Mouse (Mus musculus) hindbrain, embryonic 10.5 days (tissue): ENCODE data around the gene Bfsp1. TPM values are rescaled to one million over a fixed set of nuclear protein-coding genes. Genes with fewer than 3 reads are reported as not detected.

Source experiments
- DNase-seq: peaks from one replicate; pipeline ENCODE4 v3.0.0-alpha.2; 2017; ENCODE audit warnings: low spot score
- H3K27ac ChIP-seq: fragments of 300-500 bp; sonication (generic); 2 replicates; pipeline ENCODE4 v1.5.1; 2016; ENCODE audit warnings: mild to moderate bottlenecking, moderate library complexity
- H3K27me3 ChIP-seq: fragments of 300-500 bp; sonication (generic); 2 replicates; pipeline ENCODE4 v1.6.1; 2016; ENCODE audit warnings: mild to moderate bottlenecking; ENCODE audit not compliant: poor library complexity, insufficient read depth, severe bottlenecking
- H3K36me3 ChIP-seq: fragments of 300-500 bp; sonication (generic); 2 replicates; pipeline ENCODE4 v1.6.1; 2016; ENCODE audit warnings: mild to moderate bottlenecking, moderate library complexity
- H3K4me1 ChIP-seq: fragments of 300-500 bp; sonication (generic); replicated peaks from 2 replicates; pipeline ENCODE4 v1.6.1; 2016; ENCODE audit warnings: mild to moderate bottlenecking
- H3K4me3 ChIP-seq: fragments of 300-500 bp; sonication (generic); 2 replicates; pipeline ENCODE4 v1.5.1; 2016; ENCODE audit warnings: mild to moderate bottlenecking, moderate library complexity
- H3K9me3 ChIP-seq: fragments of 300-500 bp; sonication (generic); 2 replicates; pipeline ENCODE4 v1.6.1; 2016; ENCODE audit warnings: mild to moderate bottlenecking, moderate library complexity
- WGBS: fragments of 180-500 bp; shearing (Covaris S2); methylation state at CpG from one replicate; pipeline ENCODE4 v1.1.7; 2016; 5-methylcytosine and 5-hydroxymethylcytosine counted together
- polyA plus RNA-seq: library from polyadenylated mRNA; unstranded; fragments of >200 nt; fragmentation: Nextera tagmentation; extraction: Ambion mirVana; gene quantifications from 2 replicates; pipeline ENCODE4 v1.2.1, GENCODE M21; 2016

The Bfsp1 gene
- polyA plus RNA-seq, 1 experiment from 2014 or later = 1.0 TPM

DNA sequence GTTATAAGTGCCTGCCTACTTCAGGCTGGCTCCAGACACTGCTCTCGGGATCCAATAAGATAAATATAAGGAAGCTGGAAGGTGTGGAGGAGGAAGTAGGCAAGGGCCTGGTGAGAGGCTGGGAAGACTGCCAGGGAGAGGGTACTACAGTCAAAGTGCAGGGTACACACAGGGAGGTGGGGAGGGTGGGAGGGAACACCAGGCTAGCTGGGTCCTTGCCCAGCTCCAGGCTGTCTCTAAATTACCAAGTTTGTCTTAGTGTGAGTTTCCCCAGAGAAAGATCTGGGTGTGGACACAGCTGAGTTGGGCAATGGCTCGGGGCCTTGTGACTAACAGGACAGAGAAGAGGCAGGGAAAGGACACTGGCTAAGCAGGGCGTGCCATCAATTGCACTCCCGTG, 16.2 kb downstream of the Bfsp1 start:
- no peaks in the 10 kb centered on the region for H3K4me1 ChIP-seq
- H3K9me3 ChIP-seq = no peaks in the 10 kb centered on the region
- 77% methylated on average over 4 of the region's 4 CpGs for WGBS
- H3K4me3 ChIP-seq = no peak overlapping the region
- no peaks in the 10 kb centered on the region for H3K36me3 ChIP-seq
- no peak for DNase-seq
- H3K27ac ChIP-seq = no peak overlapping the region; the same call in 1 of the 2 replicates
- H3K27me3 ChIP-seq = no peaks in the 10 kb centered on the region

- Histone ChIP-seq H3K27ac (no peak overlapping the region), H3K36me3 (no peaks in the 10 kb centered on the region), H3K9me3 (no peaks in the 10 kb centered on the region), H3K4me3 (no peak overlapping the region), H3K4me1 (no peaks in the 10 kb centered on the region), H3K27me3 (no peaks in the 10 kb centered on the region)
- no peak for DNase-seq
- 79% methylated on average over 5 of the region's 5 CpGs for WGBS
These were observed 18.2 kb downstream of the Bfsp1 start for GRCm38 (mm10) chr2:143844779-143845178.

GRCm38 (mm10) chr2:143841536-143841935, 21.4 kb downstream of the Bfsp1 start:
- H3K27me3 ChIP-seq = no peaks in the 10 kb centered on the region
- WGBS = 80% methylated on average over 7 of the region's 7 CpGs

DNA sequence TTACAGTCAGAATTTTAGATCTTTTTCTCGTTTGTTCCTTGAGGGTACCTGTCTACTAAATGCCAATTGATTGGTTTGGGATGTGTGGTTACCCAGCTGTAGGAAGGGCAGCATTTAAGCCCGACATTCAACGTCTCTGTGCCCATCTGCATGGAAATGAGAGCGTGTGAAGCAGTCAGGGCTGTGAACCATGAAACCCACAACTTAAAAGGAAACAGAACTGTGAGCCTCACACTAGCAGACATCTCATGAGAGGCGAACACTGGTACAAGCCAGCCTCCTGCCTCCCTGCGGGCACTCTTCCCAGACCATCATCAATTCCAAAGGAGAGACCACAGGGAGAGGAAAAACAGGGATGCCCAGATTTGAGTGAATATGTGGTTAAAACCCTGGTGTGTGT, 22.1 kb downstream of the Bfsp1 start:
- no peaks in the 10 kb centered on the region for H3K9me3 ChIP-seq
- no peak overlapping the region for H3K4me3 ChIP-seq
- DNase-seq = no peak
- H3K27ac ChIP-seq = no peak overlapping the region
- H3K36me3 ChIP-seq = no peaks in the 10 kb centered on the region
- H3K4me1 ChIP-seq = peaks cover 3% of the 10 kb centered on the region; the same call in 1 of the 2 replicates
- no peaks in the 10 kb centered on the region for H3K27me3 ChIP-seq
- WGBS = 83% methylated on average over 6 of the region's 6 CpGs

More at GRCm38 (mm10) chr2:143841536-143841935, 21.4 kb downstream of the Bfsp1 start:
- H3K4me1 ChIP-seq = peaks cover 3% of the 10 kb centered on the region; the same call in 1 of the 2 replicates
- no peaks in the 10 kb centered on the region for H3K9me3 ChIP-seq
- H3K36me3 ChIP-seq = no peaks in the 10 kb centered on the region
- H3K27ac ChIP-seq = no peak overlapping the region
- no peak for DNase-seq
- no peak overlapping the region for H3K4me3 ChIP-seq

- Histone ChIP-seq H3K4me3 (no peak overlapping the region), H3K27ac (no peak overlapping the region), H3K9me3 (no peaks in the 10 kb centered on the region), H3K36me3 (no peaks in the 10 kb centered on the region), H3K4me1 (peaks cover 4% of the 10 kb centered on the region), H3K27me3 (no peaks in the 10 kb centered on the region)
- WGBS = 89% methylated on average over 2 of the region's 2 CpGs
- no peak for DNase-seq
These were observed 23.5 kb downstream of the Bfsp1 start for GRCm38 (mm10) chr2:143839458-143839857.

DNA sequence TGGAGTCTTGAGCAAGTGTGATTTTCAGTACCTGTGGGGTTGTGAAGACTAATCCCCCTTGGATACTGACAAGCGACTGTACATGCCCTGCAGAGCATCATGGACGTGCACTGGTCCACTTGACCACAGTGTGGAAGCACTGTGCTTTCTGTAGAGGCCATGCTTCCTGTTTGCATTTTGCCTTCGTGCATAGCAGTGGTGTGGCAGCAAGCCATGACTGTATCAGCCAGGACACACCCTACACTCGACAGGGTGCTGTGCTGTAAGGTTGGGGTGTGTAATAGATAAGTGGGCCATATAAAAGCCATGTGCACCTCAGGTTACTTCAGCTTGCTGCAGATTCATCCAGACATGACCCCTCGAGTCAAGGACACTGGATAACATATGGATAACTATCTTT, 24.3 kb downstream of the Bfsp1 start:
- peaks cover 7% of the 10 kb centered on the region for H3K4me1 ChIP-seq
- no peak for DNase-seq
- no peak overlapping the region for H3K4me3 ChIP-seq
- H3K27ac ChIP-seq = no peak overlapping the region
- 76% methylated on average over 5 of the region's 5 CpGs for WGBS
- H3K36me3 ChIP-seq = no peaks in the 10 kb centered on the region
- H3K27me3 ChIP-seq = no peaks in the 10 kb centered on the region
- no peaks in the 10 kb centered on the region for H3K9me3 ChIP-seq

GRCm38 (mm10) chr2:143837291-143837701, 25.7 kb downstream of the Bfsp1 start:
- H3K4me3 ChIP-seq = peak overlapping the region; percentile 40

GRCm38 (mm10) chr2:143835820-143836219, 27.2 kb downstream of the Bfsp1 start:
- no peaks in the 10 kb centered on the region for H3K36me3 ChIP-seq
- H3K27ac ChIP-seq = no peak overlapping the region
- DNase-seq = no peak
- no peaks in the 10 kb centered on the region for H3K27me3 ChIP-seq
- no peaks in the 10 kb centered on the region for H3K9me3 ChIP-seq
- 91% methylated on average over 7 of the region's 7 CpGs for WGBS
- no peak overlapping the region for H3K4me3 ChIP-seq
- peaks cover 7% of the 10 kb centered on the region for H3K4me1 ChIP-seq

More at GRCm38 (mm10) chr2:143837291-143837701, 25.7 kb downstream of the Bfsp1 start:
- no peaks in the 10 kb centered on the region for H3K27me3 ChIP-seq
- no peaks in the 10 kb centered on the region for H3K9me3 ChIP-seq
- DNase-seq = peak; percentile 80
- H3K36me3 ChIP-seq = no peaks in the 10 kb centered on the region
- 2% methylated on average over 8 of the region's 8 CpGs for WGBS
- H3K27ac ChIP-seq = no peak overlapping the region; the same call in 1 of the 2 replicates
- H3K4me1 ChIP-seq = peaks cover 7% of the 10 kb centered on the region

DNA sequence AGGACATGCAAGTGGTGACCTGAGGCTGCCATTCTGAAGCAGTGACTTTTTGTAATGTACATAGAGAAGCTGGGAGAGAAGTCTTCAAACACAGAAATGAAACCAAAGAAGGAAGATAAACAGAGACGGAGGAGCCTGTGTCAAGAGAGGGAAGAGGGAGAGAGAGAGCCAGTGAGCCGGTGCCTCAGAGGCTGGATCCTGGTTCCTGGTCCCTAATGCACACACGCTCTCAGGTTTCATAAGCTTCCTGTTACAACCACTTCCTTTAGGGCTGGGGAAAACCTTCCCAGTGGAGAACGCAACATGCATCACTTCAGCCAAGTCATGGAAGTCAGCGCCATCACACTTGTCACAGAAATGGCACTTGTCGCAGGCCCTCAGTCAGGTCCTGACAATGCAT, 28.9 kb downstream of the Bfsp1 start:
- H3K27me3 ChIP-seq = no peaks in the 10 kb centered on the region
- peaks cover 7% of the 10 kb centered on the region for H3K4me1 ChIP-seq
- no peaks in the 10 kb centered on the region for H3K9me3 ChIP-seq
- DNase-seq = no peak
- H3K27ac ChIP-seq = no peak overlapping the region
- H3K4me3 ChIP-seq = no peak overlapping the region
- 81% methylated on average over 6 of the region's 6 CpGs for WGBS
- 0 out of 2 replicates have a peak, but pooled peaks cover 4% of the 10 kb centered on the region for H3K36me3 ChIP-seq

GRCm38 (mm10) chr2:143832721-143833120, 30.3 kb downstream of the Bfsp1 start:
- Histone ChIP-seq H3K27me3 (no peaks in the 10 kb centered on the region), H3K4me3 (no peak overlapping the region), H3K27ac (no peak overlapping the region), H3K36me3 (0 out of 2 replicates have a peak, but pooled peaks cover 4% of the 10 kb centered on the region), H3K9me3 (no peaks in the 10 kb centered on the region), H3K4me1 (peaks cover 7% of the 10 kb centered on the region)
- 75% methylated on average over 5 of the region's 5 CpGs for WGBS
- no peak for DNase-seq

DNA sequence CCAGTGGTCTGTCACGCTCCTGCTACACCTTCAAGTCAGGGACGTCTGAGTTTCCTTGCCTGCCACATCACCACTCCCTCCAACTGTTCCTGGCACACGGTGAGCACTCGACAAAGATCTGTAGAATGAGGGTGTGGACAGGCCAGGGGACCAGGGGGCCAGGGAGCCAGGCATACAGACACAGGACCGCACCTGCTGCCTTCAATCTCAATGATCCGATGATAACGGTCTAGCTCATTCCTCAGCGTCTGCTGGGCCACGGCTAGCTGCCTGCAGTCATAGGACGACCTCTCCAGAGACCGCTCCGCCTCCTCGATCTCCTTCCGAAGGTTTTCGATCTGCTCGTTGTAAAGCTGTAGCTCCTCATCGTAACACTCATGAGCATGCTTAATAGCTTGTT, 31.3 kb downstream of the Bfsp1 start:
- Histone ChIP-seq H3K27me3 (no peaks in the 10 kb centered on the region), H3K9me3 (no peaks in the 10 kb centered on the region), H3K36me3 (0 out of 2 replicates have a peak, but pooled peaks cover 4% of the 10 kb centered on the region), H3K4me3 (no peak overlapping the region), H3K4me1 (peaks cover 4% of the 10 kb centered on the region; the same call in 1 of the 2 replicates), H3K27ac (no peak overlapping the region)
- WGBS = 79% methylated on average over 17 of the region's 17 CpGs
- DNase-seq = no peak

DNA sequence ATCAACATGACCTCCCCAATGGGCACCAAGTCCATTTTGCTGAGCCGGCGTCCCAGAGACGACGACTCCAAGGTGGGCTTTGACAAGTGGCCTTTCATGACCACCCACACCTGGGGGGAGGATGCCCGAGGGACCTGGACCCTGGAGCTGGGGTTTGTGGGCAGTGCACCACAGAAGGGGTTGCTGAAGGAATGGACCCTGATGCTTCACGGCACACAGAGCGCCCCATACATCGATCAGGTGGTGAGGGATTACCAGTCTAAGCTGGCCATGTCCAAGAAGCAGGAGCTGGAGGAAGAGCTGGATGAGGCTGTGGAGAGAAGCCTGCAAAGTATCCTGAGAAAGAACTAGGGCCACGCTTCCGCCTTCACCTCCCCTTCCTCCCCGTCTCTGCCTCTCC, 49.5 kb downstream of the Bfsp1 start:
- no peaks in the 10 kb centered on the region for H3K9me3 ChIP-seq
- H3K4me3 ChIP-seq = no peak overlapping the region
- no peaks in the 10 kb centered on the region for H3K27me3 ChIP-seq
- WGBS = 91% methylated on average over 11 of the region's 11 CpGs
- H3K27ac ChIP-seq = no peak overlapping the region
- DNase-seq = no peak
- H3K4me1 ChIP-seq = no peaks in the 10 kb centered on the region
- no peaks in the 10 kb centered on the region for H3K36me3 ChIP-seq

- Histone ChIP-seq H3K4me1 (no peaks in the 10 kb centered on the region), H3K36me3 (no peaks in the 10 kb centered on the region), H3K9me3 (no peaks in the 10 kb centered on the region), H3K27ac (no peak overlapping the region), H3K4me3 (no peak overlapping the region), H3K27me3 (no peaks in the 10 kb centered on the region)
- WGBS = 69% methylated on average over 4 of the region's 4 CpGs
- DNase-seq = no peak
These were observed 50.7 kb downstream of the Bfsp1 start for GRCm38 (mm10) chr2:143812262-143812661.

DNA sequence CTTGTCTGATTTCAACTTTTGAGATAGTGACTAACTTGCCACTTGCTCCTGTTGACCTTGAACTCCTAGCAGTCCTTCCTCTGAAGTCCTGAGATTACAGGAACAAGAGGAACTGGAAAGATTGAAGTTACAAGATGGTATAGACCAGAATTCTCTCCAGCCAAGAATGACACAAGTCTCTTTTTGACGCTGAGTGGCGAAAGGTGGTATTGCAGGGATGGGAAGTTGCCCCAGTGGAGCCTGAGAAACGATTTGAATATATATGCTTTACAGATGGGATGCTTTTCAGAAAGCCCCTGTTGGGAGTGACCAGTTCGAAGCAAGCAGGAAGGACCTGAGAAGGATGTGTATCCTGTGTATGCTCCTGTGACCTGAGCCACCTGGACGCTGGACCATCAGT, 54.2 kb downstream of the Bfsp1 start:
- H3K9me3 ChIP-seq = peaks cover 4% of the 10 kb centered on the region; the same call in 1 of the 2 replicates
- no peaks in the 10 kb centered on the region for H3K36me3 ChIP-seq
- H3K4me1 ChIP-seq = peaks cover 10% of the 10 kb centered on the region; the same call in 1 of the 2 replicates
- no peak for DNase-seq
- no peak overlapping the region for H3K27ac ChIP-seq
- H3K27me3 ChIP-seq = no peaks in the 10 kb centered on the region
- WGBS = 74% methylated on average over 5 of the region's 5 CpGs
- no peak overlapping the region for H3K4me3 ChIP-seq
